ENCODE assay signal across 9 mouse cellular contexts in the genomic region with DNA sequence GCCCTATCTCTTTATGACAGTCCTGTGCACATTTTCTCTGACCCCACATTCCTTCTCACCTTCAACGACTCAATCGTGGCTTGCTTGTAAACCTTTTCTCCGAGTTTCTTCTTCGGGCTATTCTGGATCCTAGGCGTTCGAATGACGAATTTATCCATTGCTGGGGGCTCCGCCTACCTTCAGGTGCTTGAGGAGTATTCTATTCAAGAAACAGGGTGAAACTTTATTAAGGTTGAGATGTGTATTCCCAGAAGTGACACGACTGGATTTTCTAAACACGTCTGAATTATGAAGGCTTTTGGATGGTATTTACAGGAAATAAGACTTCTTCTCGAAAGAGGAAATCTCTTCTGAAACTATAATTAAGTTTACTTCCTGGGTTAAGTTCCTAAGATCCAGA. TPM values are rescaled to one million over a fixed set of nuclear protein-coding genes. Genes with fewer than 3 reads are reported as not detected.
DNase-seq lines count a peak whose midpoint lies in the region; ATAC-seq and TF ChIP-seq lines count a peak whose summit lies in the region.
"Had no signal": no experiment of that assay in that cellular context is flagged by ENCODE, and none has a peak within 500 bp of the region (broad histone marks: within the 10 kb centered on the region; RNA-seq: fewer than 3 reads in every experiment).

No protein-coding gene starts in this region.

- H3K4me3 ChIP-seq in E14TG2a.4 (replicated peaks; ENCODE audit: low read length): peak overlapping the region; percentile 98
- peak overlapping the region; percentile 71 for H3K4me3 ChIP-seq in forebrain, embryonic 15.5 days
- H3K4me3 ChIP-seq in liver, embryonic 14.5 days (ENCODE audit: insufficient read depth in 1 of 2, low read depth in 2 of 2, low read length in 2 of 2): peak overlapping the region; percentile 79 to 89

- peaks cover 41% of the 10 kb centered on the region for H3K4me1 ChIP-seq in E14TG2a.4 (replicated peaks; ENCODE audit: low read depth, low read length)
- H3K4me1 ChIP-seq in forebrain, embryonic 15.5 days: peaks cover 41% of the 10 kb centered on the region
- peaks cover 17 to 25% of the 10 kb centered on the region in 2 experiments for H3K4me1 ChIP-seq in liver, embryonic 14.5 days (replicated peaks; ENCODE audit: control insufficient read depth in 2 of 2, insufficient read depth in 2 of 2, low read length in 1 of 2)

- 50% methylated on average over 11 of the region's 11 CpGs for WGBS in forebrain, embryonic 15.5 days
- 27% methylated on average over 11 of the region's 11 CpGs for WGBS in liver, embryonic 14.5 days (ENCODE audit: insufficient replicate concordance)

- no peak for TF ChIP-seq CTCF in E14TG2a.4 (conservative IDR thresholded peaks at IDR 0.05; ENCODE audit: low read length)
- TF ChIP-seq CTCF in liver, embryonic 14.5 days (IDR thresholded peaks at IDR 0.05; ENCODE audit: low read depth): no peak

- H3K27me3 ChIP-seq in E14TG2a.4 (ENCODE audit: insufficient read depth, low read length): no peaks in the 10 kb centered on the region
- no peaks in the 10 kb centered on the region for H3K27me3 ChIP-seq in forebrain, embryonic 15.5 days
- H3K27me3 ChIP-seq in liver, embryonic 14.5 days (ENCODE audit: control insufficient read depth, insufficient read depth, low read length): no peaks in the 10 kb centered on the region

- peaks cover 35% of the 10 kb centered on the region for H3K36me3 ChIP-seq in E14TG2a.4 (ENCODE audit: insufficient read depth, low read length)
- H3K36me3 ChIP-seq in forebrain, embryonic 15.5 days: peaks cover 5% of the 10 kb centered on the region; the same call in 1 of the 2 replicates
- no peaks in the 10 kb centered on the region; the same call in none of the 2 replicates for H3K36me3 ChIP-seq in liver, embryonic 14.5 days (replicated peaks; ENCODE audit: control insufficient read depth, insufficient read depth, low read depth)

- no peak for TF ChIP-seq EP300 in liver, embryonic 14.5 days (IDR thresholded peaks at IDR 0.05; ENCODE audit: low read depth)

- intact Hi-C loops in heart, postnatal 14 days (cut with DNase I): loop anchor here (5.0 kb wide), 1 partner anchor 75 kb away; the partner anchor contains the start of genes Hspb11 and Lrrc42

- peak overlapping the region; percentile 77 for H3K9ac ChIP-seq in forebrain, embryonic 15.5 days (replicated peaks)
- peak overlapping the region; percentile 88 for H3K9ac ChIP-seq in liver, embryonic 14.5 days (replicated peaks)

- ATAC-seq in forebrain, embryonic 15.5 days (replicated peaks): no peak
- ATAC-seq in liver, embryonic 14.5 days (ENCODE audit: insufficient read depth): no peak

- H3K9me3 ChIP-seq in E14TG2a.4 (ENCODE audit: low read length): no peaks in the 10 kb centered on the region
- H3K9me3 ChIP-seq in forebrain, embryonic 15.5 days: no peaks in the 10 kb centered on the region
- no peaks in the 10 kb centered on the region for H3K9me3 ChIP-seq in liver, embryonic 14.5 days (ENCODE audit: control insufficient read depth, low read length)

- peak overlapping the region; percentile 99 for H3K27ac ChIP-seq in forebrain, embryonic 15.5 days (replicated peaks)
- H3K27ac ChIP-seq in liver, embryonic 14.5 days: peak overlapping the region; percentile 90

- peak; percentile 9 for DNase-seq in heart, adult 8-10 months (ENCODE audit: low spot score)
- DNase-seq in heart, postnatal 14 days: no peak
- DNase-seq in liver, embryonic 14.5 days (ENCODE audit: low read depth in 3 of 3, low spot score in 3 of 3): no peak
- no peak for DNase-seq in adrenal gland, postnatal 10 days
- DNase-seq in left cerebral cortex, adult 9 months (ENCODE audit: low spot score in 2 of 2): no peak
- DNase-seq in natural killer cell, adult 2 months (ENCODE audit: low spot score in 2 of 2): no peak

- H3K4me2 ChIP-seq in forebrain, embryonic 15.5 days (replicated peaks): peak overlapping the region; percentile 61
- H3K4me2 ChIP-seq in liver, embryonic 14.5 days (ENCODE audit: low read depth): peak overlapping the region; percentile 81

RNA-seq across cellular contexts. Expression of gene Tmem59, which starts 0.7 kb away (rescaled TPM):
- total RNA-seq in heart, adult 8-10 months (2022): 100 to 1,000 TPM; 121 to 126 (median 122) TPM
- total RNA-seq in heart, postnatal 14 days (2021): 100 to 1,000 TPM; 149 to 155 TPM
- polyA plus RNA-seq in forebrain, embryonic 15.5 days (2015; fragmentation: Nextera tagmentation; extraction: Ambion mirVana): 373 and 391 TPM in 2 replicates
- 51.3 and 53.7 TPM in 2 replicates for polyA plus RNA-seq in liver, embryonic 14.5 days (2012; rRNA removed)
- 129 and 144 TPM in 2 replicates for polyA plus RNA-seq in liver, embryonic 14.5 days (2014; fragmentation: Nextera tagmentation; extraction: Ambion mirVana)
- 100 to 1,000 TPM; 288 to 289 TPM for total RNA-seq in adrenal gland, postnatal 10 days (2021)

RNA-seq across cellular contexts. Expression of gene Tceanc2, which starts 1.4 kb away (rescaled TPM):
- total RNA-seq in heart, adult 8-10 months (2022): 10 to 100 TPM; 10.7 to 15.1 (median 12.2) TPM
- total RNA-seq in heart, postnatal 14 days (2021): 10 to 100 TPM; 11.8 to 12.5 TPM
- polyA plus RNA-seq in forebrain, embryonic 15.5 days (2015; fragmentation: Nextera tagmentation; extraction: Ambion mirVana): 30.7 and 45.9 TPM in 2 replicates
- 3.3 and 5.5 TPM in 2 replicates for polyA plus RNA-seq in liver, embryonic 14.5 days (2012; rRNA removed)
- 11.3 and 24.2 TPM in 2 replicates for polyA plus RNA-seq in liver, embryonic 14.5 days (2014; fragmentation: Nextera tagmentation; extraction: Ambion mirVana)
- total RNA-seq in adrenal gland, postnatal 10 days (2021): 10 to 100 TPM; 22.4 to 22.8 TPM

RNA-seq across cellular contexts. Expression of gene Ldlrad1, which starts 31.5 kb away (rescaled TPM):
- not detected for total RNA-seq in heart, adult 8-10 months (2022)
- under 1 TPM in 1 of 2 experiments, not detected in 1; 0.33 TPM for total RNA-seq in heart, postnatal 14 days (2021)
- polyA plus RNA-seq in forebrain, embryonic 15.5 days (2015; fragmentation: Nextera tagmentation; extraction: Ambion mirVana): not detected in 2 replicates
- polyA plus RNA-seq in liver, embryonic 14.5 days (2012; rRNA removed): not detected in 2 replicates
- not detected in 2 replicates for polyA plus RNA-seq in liver, embryonic 14.5 days (2014; fragmentation: Nextera tagmentation; extraction: Ambion mirVana)
- under 1 TPM in 1 of 2 experiments, not detected in 1; 0.27 TPM for total RNA-seq in adrenal gland, postnatal 10 days (2021)
- total RNA-seq: gastrocnemius, postnatal 10 days had no signal
